Mouse (Mus musculus): ENCODE measurements around the gene Cpxm1.

Cpxm1 gene

DNA sequence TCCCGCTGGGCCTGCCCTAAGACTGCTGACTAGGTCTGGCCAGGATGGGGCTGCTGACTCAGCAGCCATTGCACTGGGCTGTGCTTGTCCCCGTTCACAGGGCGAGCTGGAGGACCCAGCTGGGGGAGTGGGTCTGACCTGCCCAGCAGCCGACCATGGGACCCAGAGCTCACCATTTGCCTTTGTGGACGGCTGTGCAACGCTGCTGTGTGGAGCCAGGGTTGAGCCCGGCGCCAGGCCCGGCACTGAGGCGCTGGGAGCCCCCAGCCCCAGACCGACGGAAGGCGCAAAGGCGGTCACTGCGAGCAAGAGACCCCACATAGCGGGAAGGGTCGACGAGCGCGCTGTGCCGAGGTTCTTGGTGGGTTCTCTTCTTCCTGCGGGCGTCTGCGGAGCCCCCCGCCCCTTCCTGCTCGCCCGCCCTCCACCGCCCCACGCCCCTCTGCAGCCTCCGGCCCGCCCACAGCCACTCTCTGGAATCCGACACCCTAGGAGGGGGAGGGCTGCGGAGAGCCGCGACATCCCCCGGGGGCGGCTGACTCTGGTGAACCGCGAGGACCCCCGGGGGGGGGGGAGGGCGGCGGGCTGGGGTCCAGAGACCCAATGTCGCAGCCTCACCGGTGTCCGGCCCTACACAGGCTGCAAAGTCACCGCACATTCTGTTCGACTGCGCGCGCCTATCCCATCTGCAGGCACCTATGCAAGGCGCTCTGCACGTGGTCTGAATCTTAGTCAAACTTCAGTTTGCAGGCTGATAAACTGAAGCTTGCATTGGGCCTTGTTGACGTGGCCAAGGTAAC is at the start of gene Cpxm1:
Gene Cpxm1 (minus strand): TSS at position 389 of the 800 bp plus-strand sequence.
- DNase-seq (ENCODE audit: low read depth, low spot score) = no peak

DNA sequence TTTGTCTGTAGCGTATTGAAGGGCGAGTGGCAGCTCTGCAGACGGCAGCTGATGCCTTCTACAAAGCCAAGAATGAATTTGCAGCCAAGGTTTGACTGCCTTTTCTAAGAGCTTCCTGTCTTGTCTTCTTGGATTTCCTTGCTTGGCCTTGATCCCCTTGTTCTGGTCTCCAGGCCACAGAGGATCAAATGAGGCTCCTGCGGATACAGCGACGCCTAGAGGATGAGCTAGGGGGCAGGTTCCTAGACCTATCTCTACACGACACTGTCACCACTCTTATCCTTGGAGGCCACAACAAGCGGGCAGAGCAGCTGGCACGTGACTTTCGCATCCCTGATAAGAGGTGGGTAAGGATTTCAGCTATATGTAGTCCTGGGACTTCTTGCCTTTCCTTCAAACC is 44.8 kb upstream of the Cpxm1 start:
- DNase-seq (ENCODE audit: low read depth, low spot score) = no peak

DNA sequence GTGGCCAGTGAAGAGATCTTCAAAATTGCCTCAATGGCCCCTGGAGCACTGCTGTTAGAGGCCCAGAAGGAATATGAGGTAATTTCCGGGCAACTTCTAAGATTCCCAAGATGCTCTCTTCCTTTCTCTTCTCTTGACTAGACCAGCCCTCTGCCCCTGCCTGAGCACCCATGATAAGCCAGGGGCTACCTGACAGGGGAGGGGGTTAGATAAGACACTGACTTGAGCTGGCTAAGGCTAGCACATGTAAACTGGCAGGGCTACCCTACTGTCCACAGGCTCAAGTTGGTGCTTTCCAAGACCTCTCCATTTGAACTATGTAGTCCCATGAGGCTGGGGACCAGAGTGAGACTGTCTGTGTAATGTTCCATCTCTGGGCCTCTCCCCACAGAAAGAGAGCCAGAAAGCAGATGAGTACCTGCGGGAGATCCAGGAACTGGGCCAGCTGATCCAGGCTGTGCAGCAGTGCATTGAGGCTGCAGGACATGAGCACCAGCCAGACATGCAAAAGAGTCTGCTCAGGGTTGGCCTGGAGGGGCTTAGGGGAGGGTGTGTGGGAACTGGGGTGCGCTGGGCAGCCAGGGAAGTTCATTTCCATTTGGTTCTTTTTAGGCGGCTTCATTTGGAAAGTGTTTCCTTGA is 42.6 kb upstream of the Cpxm1 start:
- DNase-seq (ENCODE audit: low read depth, low spot score) = no peak

DNA sequence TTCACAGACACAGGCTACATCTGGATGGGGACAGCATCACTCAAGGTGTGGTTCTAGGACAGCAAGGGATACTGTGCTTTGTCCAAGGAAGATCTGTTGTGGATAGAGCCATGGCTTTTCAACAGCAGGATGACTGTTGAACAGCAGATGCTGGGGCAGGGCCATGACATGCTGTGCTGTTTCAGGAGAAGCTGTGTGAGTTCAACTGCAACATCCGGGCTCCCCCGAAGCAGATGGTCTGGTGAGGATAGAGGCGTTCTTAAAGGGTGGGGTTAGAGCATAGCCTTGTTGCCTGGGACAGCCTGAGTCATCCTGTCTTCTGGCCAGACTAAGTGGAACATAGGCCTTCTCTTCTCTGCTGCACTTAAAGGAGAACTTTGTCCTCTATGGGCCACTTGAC is 41.5 kb upstream of the Cpxm1 start:
- no peak for DNase-seq (ENCODE audit: low read depth, low spot score)

DNA sequence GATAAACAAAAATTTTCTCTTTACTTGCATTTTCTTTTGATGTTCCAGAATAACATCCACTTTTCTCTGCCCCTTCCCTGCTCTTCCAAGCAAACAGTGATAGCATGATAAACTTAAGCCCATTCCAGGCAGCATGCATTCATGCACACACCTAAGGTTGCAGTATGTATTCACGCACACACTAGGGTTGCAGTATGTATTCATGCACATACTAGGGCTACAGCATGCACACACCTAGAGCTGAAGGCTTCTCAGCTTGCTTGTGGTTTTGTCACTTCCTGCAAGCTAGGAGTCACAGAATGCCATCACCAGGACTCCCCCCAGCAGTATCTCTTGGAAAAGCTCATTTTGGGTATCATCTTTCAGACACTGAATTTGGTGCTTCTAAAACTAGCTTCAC is 39.4 kb upstream of the Cpxm1 start:
- no peak for DNase-seq (ENCODE audit: low read depth, low spot score)

DNA sequence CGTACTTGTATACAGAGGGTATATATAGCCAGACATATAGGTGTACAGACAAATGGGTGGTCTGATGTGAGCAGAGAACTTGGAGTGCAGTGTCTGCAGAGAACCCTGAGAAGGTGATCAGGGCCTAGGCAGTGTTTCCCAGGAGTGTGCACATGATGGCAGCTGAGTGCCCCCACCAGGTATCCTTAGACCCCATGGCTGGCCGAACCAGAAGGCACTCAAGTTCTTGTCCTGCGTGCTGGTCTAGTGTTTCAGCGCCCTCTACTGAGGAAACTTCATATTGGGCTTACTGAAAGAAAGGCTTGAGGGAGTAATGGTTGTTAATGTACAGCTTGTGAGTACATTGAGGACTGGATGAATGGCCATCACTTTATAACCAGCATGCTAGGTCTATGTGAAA is 35.8 kb upstream of the Cpxm1 start:
- peak; percentile 74 for DNase-seq (ENCODE audit: low read depth, low spot score)

DNA sequence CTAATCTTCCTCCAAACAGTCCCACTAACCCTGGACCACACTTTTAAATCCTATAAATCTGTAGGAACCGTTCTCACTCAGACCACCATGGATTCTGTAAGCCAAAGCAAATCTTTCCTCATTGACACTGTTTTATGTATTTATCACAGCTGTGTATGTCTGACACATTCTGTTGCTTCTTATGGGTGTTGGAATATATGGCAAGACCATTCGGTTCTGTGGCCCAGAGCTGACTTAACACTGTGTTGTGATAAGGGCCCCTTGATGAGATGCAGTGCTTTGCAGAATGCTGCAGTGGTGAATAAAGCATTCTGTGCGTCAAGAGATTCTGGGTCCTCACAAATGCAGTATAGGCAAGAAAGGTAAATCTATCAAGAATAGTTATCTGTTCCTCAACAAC is 34.8 kb upstream of the Cpxm1 start:
- no peak for DNase-seq (ENCODE audit: low read depth, low spot score)

DNA sequence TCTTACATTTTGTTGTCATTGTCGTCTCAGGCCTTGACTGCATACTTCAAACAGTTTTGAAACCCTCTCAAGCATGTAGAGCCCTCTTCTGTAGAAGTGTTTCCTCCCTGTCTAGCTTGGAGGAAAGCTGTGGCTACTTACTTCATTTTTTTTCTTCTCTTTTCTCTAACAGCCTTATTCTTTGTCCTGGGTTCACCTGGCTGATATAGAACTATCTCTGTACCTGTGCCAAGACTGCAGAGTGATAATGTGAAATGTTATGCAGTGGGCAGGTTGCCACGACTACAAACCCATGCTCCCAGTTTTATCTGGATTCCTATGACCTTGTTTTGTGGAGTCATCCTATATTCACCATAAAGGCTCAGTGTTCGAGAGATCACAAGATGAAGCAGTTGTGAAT is 33.1 kb upstream of the Cpxm1 start:
- DNase-seq (ENCODE audit: low read depth, low spot score) = no peak

DNA sequence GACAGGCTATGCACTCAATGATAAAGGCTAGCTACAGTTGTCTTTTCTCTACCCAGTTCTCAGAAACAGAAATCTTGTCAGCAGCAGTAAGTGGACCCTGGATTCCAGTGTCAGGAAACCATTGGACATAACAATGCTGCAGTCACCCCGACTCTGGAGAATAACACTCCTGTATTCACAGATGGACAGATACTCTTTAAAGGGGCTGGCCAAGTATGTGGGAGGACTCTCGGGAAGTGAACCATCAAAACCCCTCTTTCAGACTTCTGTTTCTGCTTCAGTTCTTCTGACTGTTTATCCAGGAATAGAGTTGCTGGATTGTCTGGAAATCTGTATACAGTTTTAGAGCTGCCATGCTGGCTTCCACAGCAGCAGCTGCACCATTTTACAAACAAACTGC is 32.5 kb upstream of the Cpxm1 start:
- no peak for DNase-seq (ENCODE audit: low read depth, low spot score)

DNA sequence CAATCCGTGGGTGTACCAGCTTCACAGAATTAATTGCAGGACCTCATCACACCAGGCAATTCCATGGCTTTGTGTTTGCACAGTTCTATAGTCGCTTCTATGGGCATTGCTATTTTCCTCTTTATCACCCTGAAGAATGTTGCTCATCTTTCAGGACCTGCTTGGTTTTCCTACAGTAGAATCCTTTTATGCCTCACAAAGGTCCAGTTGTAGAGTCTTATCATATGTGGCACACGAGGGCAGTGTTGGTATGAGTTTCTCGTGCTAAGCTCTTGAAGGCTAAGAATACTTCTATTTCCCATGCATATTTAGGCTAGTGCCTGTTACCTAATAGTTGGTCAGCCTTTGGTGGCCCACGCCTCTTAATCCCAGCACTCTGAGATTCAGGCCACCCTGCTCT is 27.7 kb upstream of the Cpxm1 start:
- DNase-seq (ENCODE audit: low read depth, low spot score) = peak; percentile 19

DNA sequence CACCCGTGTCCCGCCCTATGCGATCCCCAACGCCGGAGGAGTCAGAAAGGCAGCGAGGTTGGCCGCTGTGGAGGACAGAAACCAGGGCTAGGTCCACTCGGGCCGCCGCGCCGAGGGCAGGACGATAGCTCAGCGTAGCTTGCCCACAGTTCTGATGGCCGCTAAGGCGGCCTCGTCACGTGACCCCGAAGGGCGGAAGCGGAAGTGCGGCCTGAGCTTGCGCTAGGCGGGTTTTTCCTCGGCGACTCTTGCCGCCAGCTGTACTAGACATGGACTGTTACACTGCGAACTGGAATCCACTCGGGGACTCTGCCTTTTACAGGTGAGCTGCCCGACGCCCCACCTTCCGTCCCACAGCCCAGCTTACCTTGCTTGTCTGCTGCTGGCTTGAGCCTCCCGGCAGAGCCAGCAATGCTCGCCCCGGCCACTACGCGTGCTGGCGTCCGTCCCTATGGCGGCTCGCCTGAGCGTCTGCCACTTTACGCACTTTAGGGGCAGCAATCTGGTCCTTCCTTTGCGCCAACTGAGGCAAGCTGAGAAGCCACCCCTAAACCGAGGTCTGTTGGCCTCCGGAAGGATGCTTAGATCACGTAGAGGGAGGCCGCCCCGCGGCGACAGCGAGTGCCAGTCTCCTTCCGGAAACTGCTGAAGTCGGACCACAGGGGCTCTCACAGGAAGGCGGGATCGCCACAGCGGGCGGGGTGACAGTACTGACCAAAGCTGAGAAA is 26.9 kb upstream of the Cpxm1 start, which contains the start of the genes Vps16 and Pced1a:
Gene Vps16 (plus strand): TSS at position 214 of the 728 bp plus-strand sequence.
Gene Pced1a (minus strand): TSS at position 576 of the 728 bp plus-strand sequence.
- peak; percentile 94 for DNase-seq (ENCODE audit: low read depth, low spot score)

DNA sequence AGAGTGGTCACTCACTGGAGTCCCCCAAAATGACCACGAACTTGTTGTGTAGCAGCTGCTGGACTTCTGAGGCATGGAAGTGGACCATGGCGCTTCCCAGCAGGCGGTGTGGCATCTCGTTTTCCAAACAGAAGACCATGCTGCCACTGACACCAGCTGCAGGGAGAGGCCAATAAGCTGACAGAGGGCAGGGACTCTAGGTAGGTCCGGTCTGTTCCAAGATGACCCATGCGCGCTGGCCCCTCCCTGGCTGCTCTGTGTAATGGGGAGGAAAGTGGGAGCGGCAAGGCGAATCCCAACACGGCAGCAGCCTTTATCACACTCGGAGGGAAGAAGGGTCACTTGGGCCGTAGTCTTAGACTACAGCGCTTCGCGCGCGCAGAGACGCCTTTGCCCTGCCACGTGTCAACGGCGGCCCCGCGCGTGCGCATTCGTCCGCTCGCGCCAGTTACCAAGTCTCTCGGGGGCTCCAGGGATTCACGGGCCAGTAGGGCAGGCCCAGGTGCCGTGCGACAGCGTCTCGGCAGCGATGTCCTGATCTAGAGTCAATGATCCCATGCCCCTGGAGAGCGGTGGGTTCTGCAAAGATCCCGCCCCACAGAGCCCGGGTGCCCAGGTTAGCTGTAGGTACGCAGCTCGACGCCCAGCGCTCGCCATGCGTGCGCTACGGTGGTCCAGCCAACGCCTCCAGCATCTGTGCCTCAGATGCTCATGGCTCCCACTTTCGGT is 26.2 kb upstream of the Cpxm1 start:
- peak; percentile 86 for DNase-seq (ENCODE audit: low read depth, low spot score)

DNA sequence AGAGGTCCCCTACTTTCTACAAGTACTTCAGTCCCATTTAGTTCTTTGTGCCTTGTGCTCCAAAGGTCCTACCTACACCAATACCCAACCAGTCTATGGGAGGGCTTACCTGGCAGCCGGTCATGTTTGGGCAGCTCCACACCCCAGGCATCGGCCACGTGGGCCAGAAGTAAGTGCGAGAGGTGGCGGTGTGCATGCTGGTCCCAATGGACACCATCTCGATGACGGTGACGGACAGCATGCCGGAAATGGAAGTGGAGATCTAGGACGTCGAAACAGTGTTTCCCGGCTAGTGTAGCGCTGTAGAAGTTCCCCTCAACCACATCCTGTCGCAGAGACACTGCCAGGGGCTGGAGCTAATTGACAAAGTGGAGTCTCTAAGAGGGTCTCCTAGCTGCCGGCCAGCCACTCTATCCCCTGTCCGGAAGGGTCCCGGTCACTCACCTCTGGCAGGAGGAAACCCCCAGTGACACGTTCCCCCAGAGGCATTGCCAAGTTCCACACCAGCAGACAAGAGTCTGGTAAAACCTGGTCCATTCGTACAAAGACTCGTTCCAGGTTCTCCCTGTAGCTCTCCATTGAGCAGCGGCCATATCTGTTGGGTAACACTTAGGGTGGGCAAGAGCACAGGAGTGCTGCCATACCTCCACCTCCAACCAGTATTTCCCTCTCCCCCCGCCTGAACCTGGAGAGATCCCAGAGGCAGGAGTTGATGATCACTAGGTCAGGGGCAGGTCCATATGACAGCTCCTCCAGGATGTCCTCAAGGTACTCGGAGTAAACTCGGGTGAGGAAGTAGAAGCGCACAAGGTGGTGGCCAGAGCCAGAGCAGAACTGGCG is 24.6 kb upstream of the Cpxm1 start:
- DNase-seq (ENCODE audit: low read depth, low spot score) = no peak

DNA sequence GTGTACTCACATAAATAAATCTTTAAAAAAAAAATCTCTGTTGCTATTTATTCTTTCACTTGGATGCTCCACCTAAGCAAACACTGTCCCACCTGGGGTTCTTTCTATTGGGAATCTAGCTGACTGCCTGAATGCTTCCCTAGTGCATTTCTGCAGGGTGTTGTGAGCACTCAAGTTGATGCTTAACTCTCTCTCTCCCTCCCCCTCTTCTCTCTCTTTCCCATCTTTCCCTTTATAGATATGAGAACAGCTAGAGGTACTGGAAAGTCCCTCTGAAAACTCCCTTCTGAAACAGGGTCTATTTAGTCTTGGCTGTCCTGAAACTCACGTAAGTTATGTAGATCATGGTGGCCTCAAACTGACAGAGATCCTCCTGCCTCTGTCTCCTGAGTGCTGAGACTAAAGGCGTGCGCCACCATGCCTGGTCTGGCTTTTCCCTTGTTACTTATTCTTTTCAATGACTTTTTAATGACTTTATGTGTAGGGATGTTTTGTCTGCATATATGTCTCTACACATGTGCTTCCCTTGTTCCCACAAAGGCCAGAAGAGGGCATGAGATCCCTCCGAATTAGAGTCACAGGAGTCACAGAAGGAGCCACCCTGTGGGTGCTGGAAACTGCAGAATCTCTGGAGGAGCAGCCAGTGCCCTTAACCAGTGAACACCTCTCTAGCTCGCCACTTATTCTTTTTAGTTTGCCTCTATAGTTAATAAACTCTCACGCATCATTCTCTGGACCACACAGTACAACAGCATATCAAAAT is 16.9 kb upstream of the Cpxm1 start:
- DNase-seq (ENCODE audit: low read depth, low spot score) = peak; percentile 25

DNA sequence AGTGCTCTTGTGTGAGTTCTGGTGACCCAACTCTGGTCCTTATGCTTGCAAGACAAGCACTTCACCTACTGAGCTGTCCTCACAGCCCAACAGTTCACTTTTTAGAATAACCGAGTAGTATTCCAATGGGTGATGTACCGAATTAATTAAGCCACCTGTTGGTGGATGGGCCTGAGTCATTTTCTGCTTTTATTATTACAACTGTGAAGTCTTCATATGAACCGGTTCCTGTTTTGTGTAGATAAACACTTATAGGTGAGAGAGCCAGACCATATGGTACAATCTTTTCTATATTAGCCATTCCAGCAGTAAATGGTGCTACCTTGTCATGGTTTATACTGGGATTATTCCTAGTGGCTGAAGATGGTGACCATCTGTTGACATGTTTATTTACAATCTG is 15.4 kb upstream of the Cpxm1 start:
- no peak for DNase-seq (ENCODE audit: low read depth, low spot score)

DNA sequence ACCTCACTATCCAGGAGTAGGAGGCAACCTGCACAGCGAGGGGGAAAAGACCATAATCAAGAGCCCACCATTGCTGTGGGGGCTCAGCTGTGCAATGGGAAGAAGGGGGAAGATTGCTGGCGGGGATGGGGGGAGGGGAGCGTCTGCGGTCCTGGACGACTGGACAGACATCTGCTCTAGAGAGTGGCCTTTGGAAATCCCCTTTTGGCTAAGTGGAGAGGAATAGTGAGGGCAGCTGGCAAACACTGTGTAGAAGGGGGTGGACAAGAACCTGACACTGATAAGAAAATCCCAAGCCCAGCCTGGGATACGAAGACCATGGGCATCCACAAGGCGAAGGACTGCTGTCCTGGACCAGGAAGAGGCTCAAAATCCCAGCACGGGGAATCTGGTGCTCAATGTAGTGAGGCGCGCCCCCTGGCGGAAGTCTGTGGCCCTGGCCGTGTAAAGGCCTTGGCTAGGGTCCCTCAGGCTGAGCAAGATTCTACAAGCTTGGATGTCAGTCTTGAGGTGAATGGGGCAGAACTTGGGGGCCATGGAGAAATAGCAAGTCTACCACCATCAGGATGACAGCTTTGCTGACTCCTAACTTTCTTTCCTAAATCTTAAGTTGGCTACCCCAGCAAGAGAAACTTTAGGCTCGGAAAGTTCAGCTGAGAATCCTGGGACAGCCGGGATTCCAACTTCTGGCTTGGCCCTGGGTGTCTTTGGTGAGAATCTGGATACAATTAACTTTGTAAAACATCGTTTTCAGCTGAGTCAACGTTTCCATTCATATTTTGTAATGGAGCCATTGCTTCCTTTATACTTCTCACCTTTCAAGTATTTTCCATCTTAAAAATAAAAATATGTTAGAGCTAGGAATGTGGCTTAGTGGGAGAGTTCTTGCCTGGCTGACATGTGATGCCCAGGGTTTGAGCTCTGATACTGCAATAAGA is 14.5 kb upstream of the Cpxm1 start:
- DNase-seq (ENCODE audit: low read depth, low spot score) = peak; percentile 81

DNA sequence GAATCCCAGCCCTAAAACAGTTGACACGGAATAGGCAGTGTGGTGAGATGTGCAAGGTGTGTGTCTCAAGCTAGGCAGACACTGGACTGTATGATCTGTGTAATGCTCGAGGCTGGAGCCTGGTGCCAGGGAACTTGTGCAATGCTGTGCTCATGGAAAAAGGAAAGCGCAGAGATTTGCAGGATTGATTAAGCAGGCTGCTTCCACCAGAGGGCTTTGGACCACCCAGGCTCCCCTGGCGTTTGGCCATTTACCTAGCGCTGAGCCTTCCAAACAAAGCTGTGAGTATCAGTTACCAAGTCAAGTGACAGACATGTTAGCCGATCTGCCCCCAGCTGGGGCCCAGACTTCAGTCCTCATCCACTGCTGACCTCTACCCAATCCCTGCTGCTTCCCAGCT is 10.8 kb upstream of the Cpxm1 start:
- DNase-seq (ENCODE audit: low read depth, low spot score) = no peak

DNA sequence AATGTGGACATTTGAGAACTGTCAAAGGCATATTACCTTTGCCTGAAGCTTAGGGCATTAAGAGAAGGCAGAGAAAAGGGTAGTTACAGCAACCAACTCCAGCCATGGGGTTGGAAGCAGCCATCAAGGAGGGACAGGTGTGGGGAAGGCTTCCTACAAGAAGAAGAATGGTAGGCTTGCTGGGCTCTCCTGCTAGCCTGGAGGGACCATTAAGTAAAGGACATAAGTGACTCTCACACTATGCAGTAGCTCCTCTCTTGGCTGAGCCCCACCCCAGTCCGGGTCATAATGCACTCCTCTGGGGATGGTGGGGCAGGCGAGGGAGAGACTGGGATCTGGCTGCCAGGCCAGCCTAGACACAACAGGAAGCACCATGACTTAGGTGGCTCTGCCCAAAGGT is 8.8 kb upstream of the Cpxm1 start, which contains the start of gene Tmem239:
Gene Tmem239 (plus strand): TSS at position 301 of the 400 bp plus-strand sequence.
- no peak for DNase-seq (ENCODE audit: low read depth, low spot score)

DNA sequence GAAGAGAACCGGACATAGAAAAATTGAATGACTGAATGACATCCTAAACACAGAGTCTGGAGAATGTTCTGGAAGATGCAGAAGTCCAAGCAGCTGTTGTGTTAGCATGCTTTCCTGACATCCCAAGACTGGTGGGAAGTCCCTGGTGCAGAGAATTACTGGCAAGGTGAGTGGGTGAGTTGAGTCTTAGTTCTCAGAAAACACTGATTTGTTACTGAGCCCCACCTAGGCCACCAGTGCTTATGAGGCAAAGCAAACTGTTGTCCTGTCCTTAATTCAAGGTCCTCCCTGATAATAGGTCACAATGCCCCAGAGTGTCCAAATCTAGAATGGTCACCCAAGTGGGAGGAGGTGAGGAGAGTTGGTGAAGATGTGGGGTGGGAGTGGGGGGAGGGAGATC is 7.6 kb upstream of the Cpxm1 start, which contains the start of the genes Gm28372 and 1700020A23Rik:
Gene Gm28372 (plus strand): TSS at position 301 of the 400 bp plus-strand sequence.
Gene 1700020A23Rik (plus strand): TSS at position 321 of the 400 bp plus-strand sequence.
- DNase-seq (ENCODE audit: low read depth, low spot score) = no peak
